Mouse (Mus musculus) mammary gland, adult 2 months (tissue): Measurements from ENCODE around the gene Pcna. TPM values are rescaled to one million over a fixed set of nuclear protein-coding genes. Genes with fewer than 3 reads are reported as not detected.

Source experiments
- polyA plus RNA-seq: library from polyadenylated mRNA; depleted of rRNA; stranded (reverse); fragments of >200 nt; gene quantifications from 2 replicates; pipeline ENCODE4 v1.2.3, GENCODE M21; 2012; ENCODE audit warnings: low replicate concordance; rRNA removed

Gene Pcna
- 44.2 and 57.0 TPM in 2 replicates for polyA plus RNA-seq

GRCm38 (mm10) chr2:132252542-132253528 is at the start of gene Pcna:
Pcna (minus strand) TSS chr2:132253314.

GRCm38 (mm10) chr2:132262879-132263398 is 9.8 kb upstream of the Pcna start, which contains the start of gene Cds2:
Cds2 (plus strand) TSS chr2:132263148.

GRCm38 (mm10) chr2:132247539-132248313 is 5.4 kb downstream of the Pcna start, which contains the start of gene Tmem230:
Tmem230 (minus strand) TSS chr2:132247807.

Other genes with a start within 250 kb of the Pcna start
- gene Rassf2, start 223.1 kb downstream of the Pcna start, polyA plus RNA-seq, result 48.4 and 87.2 TPM in 2 replicates
- 22.0 and 29.4 TPM in 2 replicates for gene Slc23a2, start 108.2 kb downstream of the Pcna start, polyA plus RNA-seq
- gene Tmem230, start 5.5 kb downstream of the Pcna start, polyA plus RNA-seq, result 42.3 and 124 TPM in 2 replicates
- 38.6 and 44.4 TPM in 2 replicates for gene Cds2, start 9.8 kb upstream of the Pcna start, polyA plus RNA-seq
- gene Prokr2, start 132.1 kb upstream of the Pcna start, polyA plus RNA-seq, result not detected in 2 replicates